Comparison of ENCODE assay signal across 22 mouse cellular contexts in the genomic region with DNA sequence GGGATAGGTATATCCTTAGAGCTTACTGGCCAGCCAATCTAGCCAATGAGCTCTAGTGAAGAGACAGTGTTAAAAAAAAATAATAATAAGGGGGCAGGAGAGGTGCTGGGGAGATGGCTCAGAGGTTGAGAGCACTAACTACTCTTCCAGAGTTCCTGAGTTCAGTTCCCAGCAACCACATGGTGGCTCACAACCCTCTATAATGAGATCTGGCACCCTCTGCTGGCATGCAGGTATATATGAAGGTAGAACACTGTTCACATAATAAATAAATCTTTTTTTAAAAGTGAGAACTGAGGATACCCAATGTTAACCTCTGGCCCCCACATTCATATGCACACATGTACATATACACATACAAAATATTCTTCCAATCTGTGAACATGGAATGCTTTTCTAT.
DNase-seq lines count a peak whose midpoint lies in the region; ATAC-seq and TF ChIP-seq lines count a peak whose summit lies in the region.
"Had no signal": no experiment of that assay in that cellular context is flagged by ENCODE, and none has a peak within 500 bp of the region (broad histone marks: within the 10 kb centered on the region; RNA-seq: fewer than 3 reads in every experiment).

No protein-coding gene starts in this region.

- no peaks in the 10 kb centered on the region for H3K27me3 ChIP-seq in kidney, postnatal 0 days (ENCODE audit: insufficient read depth, low read length)
- no peaks in the 10 kb centered on the region for H3K27me3 ChIP-seq in midbrain, postnatal 0 days (ENCODE audit: insufficient read depth, low read length)
- no peaks in the 10 kb centered on the region for H3K27me3 ChIP-seq in midbrain, embryonic 15.5 days (replicated peaks)
- H3K27me3 ChIP-seq: embryonic facial prominence, embryonic 12.5 days; forebrain, embryonic 15.5 days; hindbrain, embryonic 12.5 days; intestine, embryonic 15.5 days had no signal

- TF ChIP-seq CTCF in kidney, postnatal 0 days (IDR thresholded peaks at IDR 0.05; ENCODE audit: low read depth) = 0 out of 2 replicates have a peak, but pooled peaks have one; percentile 9
- peak; percentile 22; the same call in 1 of the 2 replicates for TF ChIP-seq CTCF in midbrain, postnatal 0 days (IDR thresholded peaks at IDR 0.05)

- H3K36me3 ChIP-seq in kidney, postnatal 0 days (ENCODE audit: insufficient read depth, low read length) = peaks cover 8% of the 10 kb centered on the region; the same call in 1 of the 2 replicates
- peaks cover 14% of the 10 kb centered on the region for H3K36me3 ChIP-seq in midbrain, postnatal 0 days (ENCODE audit: insufficient read depth, low read length)
- H3K36me3 ChIP-seq in midbrain, embryonic 15.5 days (replicated peaks) = no peaks in the 10 kb centered on the region
- H3K36me3 ChIP-seq: intestine, embryonic 15.5 days had no signal

- no peaks in the 10 kb centered on the region for H3K4me1 ChIP-seq in kidney, postnatal 0 days (replicated peaks; ENCODE audit: insufficient read depth, low read length)
- H3K4me1 ChIP-seq in midbrain, postnatal 0 days (ENCODE audit: insufficient read depth, low read length) = no peaks in the 10 kb centered on the region
- no peaks in the 10 kb centered on the region for H3K4me1 ChIP-seq in midbrain, embryonic 15.5 days
- H3K4me1 ChIP-seq: embryonic facial prominence, embryonic 12.5 days; forebrain, embryonic 15.5 days; heart, embryonic 10.5 days; hindbrain, embryonic 12.5 days; intestine, embryonic 15.5 days had no signal

- no peak for ATAC-seq in kidney, postnatal 0 days (replicated peaks; ENCODE audit: low FRiP score, low read depth)
- ATAC-seq in midbrain, postnatal 0 days (ENCODE audit: low FRiP score) = no peak
- ATAC-seq in midbrain, embryonic 15.5 days (replicated peaks) = no peak
- ATAC-seq: forebrain, embryonic 15.5 days; hindbrain, embryonic 16.5 days; intestine, embryonic 15.5 days had no signal

- DNase-seq in kidney, postnatal 0 days (ENCODE audit: low spot score) = no peak
- no peak for DNase-seq in kidney, adult 8-10 months
- no peak for DNase-seq in midbrain, postnatal 0 days (ENCODE audit: low spot score)
- DNase-seq in ES-CJ7 (ENCODE audit: low read depth, low spot score) (peak; percentile 56), ZHBTc4 (ENCODE audit: low read depth, low spot score) (peak; percentile 43)
- no peak for DNase-seq in thymus, postnatal 14 days
- no peak for DNase-seq in frontal cortex, postnatal 14 days (ENCODE audit: low spot score in 2 of 2)
- DNase-seq: adrenal gland, postnatal 10 days; cerebellum, adult 11 months; cerebellum, adult 9-10 months; cerebellum, postnatal 25 days; gastrocnemius, adult 2 months; gastrocnemius, postnatal 25 days; heart, postnatal 10 days; heart, postnatal 4 days had no signal

- no peak overlapping the region for H3K9ac ChIP-seq in kidney, postnatal 0 days (ENCODE audit: low read depth, low read length)
- no peak overlapping the region for H3K9ac ChIP-seq in midbrain, postnatal 0 days (replicated peaks; ENCODE audit: low read length, poor library complexity, severe bottlenecking)
- no peak overlapping the region for H3K9ac ChIP-seq in midbrain, embryonic 15.5 days
- H3K9ac ChIP-seq: embryonic facial prominence, embryonic 12.5 days; forebrain, embryonic 15.5 days; hindbrain, embryonic 12.5 days; intestine, embryonic 15.5 days had no signal

- H3K27ac ChIP-seq in kidney, postnatal 0 days = no peak overlapping the region
- H3K27ac ChIP-seq in midbrain, postnatal 0 days (ENCODE audit: low read depth, low read length) = no peak overlapping the region
- H3K27ac ChIP-seq in midbrain, embryonic 15.5 days = no peak overlapping the region
- H3K27ac ChIP-seq: embryonic facial prominence, embryonic 12.5 days; forebrain, embryonic 15.5 days; gastrocnemius, adult 2 months; heart, embryonic 10.5 days; hindbrain, embryonic 12.5 days; intestine, embryonic 15.5 days had no signal

- H3K4me3 ChIP-seq in kidney, postnatal 0 days (replicated peaks; ENCODE audit: low read depth, low read length) = no peak overlapping the region
- no peak overlapping the region for H3K4me3 ChIP-seq in midbrain, postnatal 0 days (ENCODE audit: low read depth, low read length)
- no peak overlapping the region for H3K4me3 ChIP-seq in midbrain, embryonic 15.5 days
- H3K4me3 ChIP-seq: embryonic facial prominence, embryonic 12.5 days; forebrain, embryonic 15.5 days; gastrocnemius, adult 2 months; heart, embryonic 10.5 days; hindbrain, embryonic 12.5 days; intestine, embryonic 15.5 days had no signal

- H3K4me2 ChIP-seq in kidney, postnatal 0 days (ENCODE audit: low read length) = no peak overlapping the region
- H3K4me2 ChIP-seq in midbrain, postnatal 0 days (ENCODE audit: low read depth, low read length, poor library complexity, severe bottlenecking) = no peak overlapping the region
- H3K4me2 ChIP-seq in midbrain, embryonic 15.5 days = no peak overlapping the region
- H3K4me2 ChIP-seq: embryonic facial prominence, embryonic 12.5 days; forebrain, embryonic 15.5 days; hindbrain, embryonic 12.5 days; intestine, embryonic 15.5 days had no signal

- H3K9me3 ChIP-seq in kidney, postnatal 0 days (replicated peaks; ENCODE audit: low read length) = no peaks in the 10 kb centered on the region
- H3K9me3 ChIP-seq in midbrain, postnatal 0 days (ENCODE audit: low read length) = no peaks in the 10 kb centered on the region
- no peaks in the 10 kb centered on the region for H3K9me3 ChIP-seq in midbrain, embryonic 15.5 days
- H3K9me3 ChIP-seq: embryonic facial prominence, embryonic 12.5 days; forebrain, embryonic 15.5 days; heart, embryonic 10.5 days; intestine, embryonic 15.5 days had no signal

Comparison
In these comparisons a context has a peak if more than half of its experiments do, and no peak if none do; other contexts are left out.
1. DNase-seq: peak in ES-CJ7 (single experiment) and ZHBTc4 (single experiment); none in kidney, postnatal 0 days (single experiment), kidney, adult 8-10 months (0 of 2), midbrain, postnatal 0 days (single experiment), thymus, postnatal 14 days (single experiment) and frontal cortex, postnatal 14 days (0 of 2).